Mouse (Mus musculus) gastrocnemius, postnatal 25 days (tissue): ENCODE results near the gene 5730522E02Rik. TPM values are rescaled to one million over a fixed set of nuclear protein-coding genes. Genes with fewer than 3 reads are reported as not detected.

Experiments used
- DNase-seq: peaks from one replicate; pipeline ENCODE4 v3.0.0; 2022
- microRNA-seq, 2 experiments: library from miRNA; unstranded; fragments of <30 nt; microRNA quantifications; one replicate each; pipeline ENCODE4 v1.2.0; 2021; ENCODE audit warnings: borderline replicate concordance in 2 of 2
- total RNA-seq, 2 experiments: library from RNA; stranded (reverse); gene quantifications; 1 replicate in 1 of 2; 2 replicates in 1 of 2; pipeline ENCODE4 v1.2.3; 2021

Gene 5730522E02Rik
- total RNA-seq, 2 experiments from 2014 or later: not detected

DNA sequence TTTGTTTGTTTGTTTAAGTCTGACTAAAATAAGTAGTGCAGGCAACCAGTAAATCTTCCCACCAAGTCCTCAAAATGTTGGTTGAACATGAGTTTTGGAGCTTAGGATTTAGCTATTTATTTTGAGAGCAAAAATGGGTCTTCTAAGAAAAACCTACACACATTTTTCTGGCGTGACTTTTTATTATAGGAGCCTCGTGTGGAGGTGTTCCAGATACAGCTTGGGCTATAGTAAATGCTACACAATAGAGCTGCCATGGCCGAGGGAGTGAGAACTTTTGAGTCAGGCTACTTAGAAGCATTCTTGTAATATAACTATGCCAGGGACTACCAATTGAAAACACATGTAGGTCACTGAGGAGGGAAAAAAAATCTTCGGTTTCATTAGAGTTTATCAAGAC lies 540.5 kb downstream of the 5730522E02Rik start:
- DNase-seq: no peak

GRCm38 (mm10) chr11:25664562-25665104 lies 545.9 kb downstream of the 5730522E02Rik start:
- DNase-seq: no peak

DNA sequence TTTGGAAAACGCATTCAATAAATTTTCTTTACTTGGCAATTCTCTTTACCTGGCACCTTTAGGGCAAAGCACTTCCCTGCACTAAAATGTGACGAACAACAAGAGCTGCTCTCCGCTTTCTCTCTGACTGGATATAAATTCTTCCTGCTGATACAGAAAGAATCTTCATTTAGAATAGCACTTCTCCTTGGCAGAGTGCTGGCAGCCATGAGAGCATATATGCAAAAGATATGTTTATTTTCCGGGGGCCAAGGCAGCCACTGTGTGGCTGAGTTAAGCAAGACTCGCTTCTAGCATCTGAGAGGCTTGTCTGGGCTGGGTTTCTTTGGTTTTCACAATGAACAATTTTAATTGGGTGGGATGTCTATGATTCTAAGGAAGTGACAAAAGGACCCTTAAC lies 564.3 kb downstream of the 5730522E02Rik start:
- no peak for DNase-seq

DNA sequence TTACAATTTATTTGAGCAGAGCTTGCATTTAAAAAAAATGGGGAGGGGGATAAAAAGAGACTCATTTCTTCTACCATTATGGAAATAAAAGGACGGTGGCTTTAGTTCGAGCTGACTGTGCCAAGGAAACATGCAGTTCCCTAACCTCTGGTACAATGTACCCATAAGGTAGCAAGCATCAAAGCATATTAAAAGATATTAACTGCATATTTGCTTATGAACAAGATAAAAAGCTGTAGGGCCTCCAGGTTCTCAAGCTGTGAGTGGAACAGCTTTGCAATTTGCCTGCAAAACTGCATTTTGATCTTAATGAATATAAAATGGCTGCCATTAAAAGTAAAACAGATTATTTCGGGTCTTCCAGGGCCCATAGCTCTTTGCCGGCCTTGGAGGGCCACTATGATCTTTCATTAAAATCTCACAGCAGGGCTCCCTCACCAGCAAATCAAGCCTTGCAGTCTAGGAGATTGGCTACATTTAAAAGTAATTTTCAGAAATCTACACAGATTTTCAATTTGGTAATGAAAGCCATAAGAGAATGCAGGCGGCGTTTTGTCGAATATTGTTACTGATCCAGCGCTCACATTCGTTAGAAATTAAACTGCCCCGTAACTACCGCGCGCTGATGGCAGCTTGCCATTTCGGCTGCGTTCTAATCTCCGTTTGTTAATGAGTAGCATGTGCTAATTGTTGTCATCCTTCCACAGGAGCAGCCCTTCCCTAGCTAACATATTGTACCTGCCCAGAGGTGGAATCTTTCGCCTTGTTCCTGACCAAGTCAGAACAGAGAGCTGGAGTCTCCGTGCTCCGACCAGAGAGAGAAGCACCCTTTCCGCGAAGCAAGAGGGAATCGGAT lies 565.6 kb downstream of the 5730522E02Rik start:
- DNase-seq: no peak

- DNase-seq: no peak
Observed at GRCm38 (mm10) chr11:25606886-25607285, 603.7 kb downstream of the 5730522E02Rik start.

DNA sequence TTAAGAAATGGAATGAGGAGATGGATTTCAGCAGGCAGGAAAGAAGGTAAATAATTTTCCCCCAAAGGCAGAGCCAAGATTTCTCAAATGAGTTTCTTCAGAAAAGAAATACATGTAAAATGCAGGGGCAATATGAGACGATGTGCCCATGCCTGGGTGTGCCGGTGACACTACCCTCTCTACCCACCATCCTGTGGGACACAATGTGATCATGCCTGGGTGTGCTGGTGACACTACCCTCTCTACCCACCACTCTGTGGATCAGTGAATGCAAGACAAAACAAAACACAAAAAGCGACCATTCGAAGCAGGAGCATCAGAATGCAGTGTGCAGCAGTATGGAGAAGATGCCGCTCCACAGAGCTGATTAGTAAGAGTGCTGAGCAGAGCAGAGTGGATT lies 610.5 kb downstream of the 5730522E02Rik start:
- DNase-seq: no peak

DNA sequence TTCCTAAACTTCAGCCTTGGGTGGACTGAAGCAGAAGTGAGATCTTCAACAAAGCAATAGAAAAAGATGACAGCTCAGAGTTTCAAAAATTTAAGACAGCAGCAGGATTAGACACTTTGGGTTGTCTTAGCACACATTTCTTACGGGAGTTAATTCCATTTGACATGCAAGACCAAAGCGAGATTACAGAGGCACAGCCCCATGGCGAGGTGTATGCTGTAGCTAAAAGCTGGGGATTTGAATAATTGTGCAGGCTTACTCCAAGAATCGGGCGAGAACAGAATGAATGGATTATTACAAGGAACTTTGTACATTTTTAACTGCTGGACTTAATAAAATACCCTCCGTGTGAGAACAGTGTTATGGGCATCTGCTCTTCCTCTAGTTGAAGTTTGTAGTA lies 615.3 kb downstream of the 5730522E02Rik start:
- no peak for DNase-seq

DNA sequence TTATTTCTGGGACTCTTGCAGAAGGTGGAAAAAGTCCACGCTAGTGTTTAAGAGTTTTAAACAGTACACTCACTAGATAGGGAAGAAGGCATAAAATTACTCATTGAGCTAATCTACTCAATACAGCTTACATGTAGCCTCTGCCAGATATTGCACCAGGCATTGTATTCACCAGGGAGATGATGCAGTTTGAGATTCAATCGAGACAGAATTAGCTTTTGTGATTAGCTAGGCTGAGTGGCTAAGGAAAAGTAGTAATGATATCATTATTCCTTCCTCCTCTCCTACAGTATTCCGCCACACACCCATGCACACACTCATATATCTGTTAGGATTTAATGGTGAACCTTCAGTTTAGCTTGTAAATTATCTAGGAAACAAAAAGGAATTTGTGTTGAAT lies 615.8 kb downstream of the 5730522E02Rik start:
- DNase-seq: no peak

DNA sequence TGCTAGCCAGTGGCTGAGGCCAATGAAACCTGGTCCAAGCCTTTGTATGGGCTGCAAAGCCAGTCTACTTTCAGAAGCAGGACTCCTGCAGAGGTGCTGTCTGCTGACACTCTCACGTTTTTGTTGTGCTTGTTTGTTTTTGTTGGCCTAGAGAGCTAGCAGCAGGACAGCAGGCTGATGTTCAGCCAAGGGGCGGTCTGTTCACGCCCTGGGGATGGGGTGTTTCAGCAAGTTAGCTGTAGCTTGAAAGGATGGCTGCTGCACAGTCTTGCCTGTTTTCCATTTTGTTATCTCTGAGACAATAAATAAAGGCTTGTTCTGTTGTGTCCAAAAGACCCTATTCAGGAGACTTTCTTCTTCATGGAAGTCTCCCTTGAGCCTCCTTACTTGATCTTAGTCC lies 618.3 kb downstream of the 5730522E02Rik start:
- DNase-seq: peak; percentile 19

DNA sequence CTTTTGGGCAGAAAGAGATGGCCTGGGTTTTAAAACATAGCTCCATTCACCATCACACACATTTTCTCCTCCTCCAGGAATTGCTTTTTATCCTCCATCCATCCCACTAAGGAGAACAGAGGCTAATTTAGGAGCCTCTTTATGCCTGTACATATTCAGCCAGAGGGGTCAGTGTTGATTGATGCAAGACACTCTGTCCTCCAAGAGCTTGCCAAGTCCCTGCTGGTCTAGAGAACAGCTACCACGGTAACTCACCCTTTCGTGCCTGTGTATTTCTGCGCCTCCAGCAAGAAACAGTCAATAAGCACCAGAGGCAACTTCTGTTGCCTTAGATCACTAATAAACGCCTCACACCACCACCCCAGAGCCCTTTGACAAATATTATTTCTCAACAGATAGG lies 620.3 kb downstream of the 5730522E02Rik start:
- no peak for DNase-seq

GRCm38 (mm10) chr11:25589509-25589908 lies 621.1 kb downstream of the 5730522E02Rik start:
- DNase-seq: no peak

- DNase-seq: no peak
Observed at GRCm38 (mm10) chr11:25574129-25574465, 636.5 kb downstream of the 5730522E02Rik start.

- DNase-seq: no peak
Observed at GRCm38 (mm10) chr11:25573408-25574128, 637.0 kb downstream of the 5730522E02Rik start.

GRCm38 (mm10) chr11:25571396-25571795 lies 639.2 kb downstream of the 5730522E02Rik start:
- DNase-seq: no peak

Small RNA genes within 50 kb of the gene (microRNA-seq; reads per million reads assigned to microRNA genes)
- 0 reads per million in 2 experiments for gene Mir6372

Other genes with a start within 250 kb of the 5730522E02Rik start
- 1 to 10 TPM; 3.0 to 3.6 TPM for gene Fancl, start 175.4 kb upstream of the 5730522E02Rik start, total RNA-seq